Mouse (Mus musculus) kidney, adult 2 months (tissue): ENCODE results near the gene Mok. TPM values are rescaled to one million over a fixed set of nuclear protein-coding genes. Genes with fewer than 3 reads are reported as not detected.

Experiments used
- DNase-seq: peaks from one replicate; pipeline ENCODE4 v3.0.0; 2021
- H3K27ac ChIP-seq: fragments of 200-500 bp; 2 replicates; pipeline ENCODE4 v1.5.1; 2012; ENCODE audit warnings: low read depth, low read length, control low read depth, inconsistent platforms; ENCODE audit not compliant: insufficient read depth
- H3K27me3 ChIP-seq: fragments of 200-500 bp; replicated peaks from 2 replicates; pipeline ENCODE4 v1.6.1; 2012; ENCODE audit warnings: mild to moderate bottlenecking, moderate library complexity, low read length, inconsistent platforms; ENCODE audit not compliant: control insufficient read depth, insufficient read depth
- H3K36me3 ChIP-seq: fragments of 200-500 bp; 2 replicates; pipeline ENCODE4 v1.6.1; 2012; ENCODE audit warnings: mild to moderate bottlenecking, moderate library complexity, low read length, inconsistent platforms; ENCODE audit not compliant: control insufficient read depth, insufficient read depth
- H3K4me1 ChIP-seq: fragments of 200-500 bp; 2 replicates; pipeline ENCODE4 v1.6.1; 2011; ENCODE audit warnings: low read length; ENCODE audit not compliant: control insufficient read depth, insufficient read depth
- H3K4me3 ChIP-seq: fragments of 200-500 bp; 2 replicates; pipeline ENCODE4 v1.5.1; 2011; ENCODE audit warnings: mild to moderate bottlenecking, low read depth, low read length, control low read depth; ENCODE audit not compliant: insufficient read depth
- CTCF ChIP-seq: fragments of 200-500 bp; conservative IDR thresholded peaks from 2 replicates; pipeline ENCODE4 v1.5.1; 2011; ENCODE audit warnings: low read depth, mild to moderate bottlenecking, control low read depth, low read length, moderate library complexity, mixed read lengths; ENCODE audit not compliant: insufficient read depth, insufficient read length
- POLR2A ChIP-seq: fragments of 200-500 bp; IDR thresholded peaks from one replicate; pipeline ENCODE4 v1.6.1; 2011; ENCODE audit warnings: low read depth, low read length, control low read depth
- WGBS: fragments of 180-500 bp; shearing (Covaris S2); methylation state at CpG from one replicate; pipeline ENCODE4 v1.1.7; 2018; 5-methylcytosine and 5-hydroxymethylcytosine counted together
- polyA plus RNA-seq: library from polyadenylated mRNA; depleted of rRNA; stranded (reverse); fragments of >200 nt; gene quantifications from 2 replicates; pipeline ENCODE4 v1.2.3, GENCODE M21; 2012

Mok gene
- polyA plus RNA-seq, 1 experiment: 9.8 TPM

GRCm38 (mm10) chr12:110779296-110779695 lies 61.4 kb downstream of the Mok start:
- no peak for DNase-seq
- WGBS: 65% methylated on average over 7 of the region's 7 CpGs
- TF ChIP-seq POLR2A: no peak
- TF ChIP-seq CTCF: no peak
- no peak overlapping the region for H3K27ac ChIP-seq
- no peak overlapping the region for H3K4me3 ChIP-seq
- H3K27me3 ChIP-seq: no peaks in the 10 kb centered on the region
- no peaks in the 10 kb centered on the region for H3K36me3 ChIP-seq
- H3K4me1 ChIP-seq: peaks cover 9% of the 10 kb centered on the region; the same call in 1 of the 2 replicates

GRCm38 (mm10) chr12:110777853-110778252 lies 62.9 kb downstream of the Mok start:
- DNase-seq: no peak
- no peak overlapping the region for H3K4me3 ChIP-seq
- no peak for TF ChIP-seq POLR2A
- TF ChIP-seq CTCF: no peak
- WGBS: 71% methylated on average over 5 of the region's 5 CpGs
- H3K27me3 ChIP-seq: no peaks in the 10 kb centered on the region
- peaks cover 7% of the 10 kb centered on the region; the same call in 1 of the 2 replicates for H3K4me1 ChIP-seq
- no peaks in the 10 kb centered on the region for H3K36me3 ChIP-seq
- H3K27ac ChIP-seq: no peak overlapping the region

GRCm38 (mm10) chr12:110775628-110776426 lies 64.9 kb downstream of the Mok start:
- Histone ChIP-seq H3K4me3 (no peak overlapping the region), H3K36me3 (no peaks in the 10 kb centered on the region), H3K27me3 (no peaks in the 10 kb centered on the region), H3K27ac (no peak overlapping the region), H3K4me1 (peaks cover 9% of the 10 kb centered on the region)
- DNase-seq: peak; percentile 39
- TF ChIP-seq POLR2A (no peak), CTCF (no peak)
- WGBS: 34% methylated on average over 5 of the region's 5 CpGs

GRCm38 (mm10) chr12:110771961-110772360 lies 68.8 kb downstream of the Mok start:
- no peaks in the 10 kb centered on the region for H3K27me3 ChIP-seq
- no peaks in the 10 kb centered on the region for H3K36me3 ChIP-seq
- no peak overlapping the region for H3K4me3 ChIP-seq
- TF ChIP-seq POLR2A (no peak), CTCF (no peak)
- DNase-seq: no peak
- 87% methylated on average over 6 of the region's 6 CpGs for WGBS
- peaks cover 20% of the 10 kb centered on the region for H3K4me1 ChIP-seq
- H3K27ac ChIP-seq: no peak overlapping the region

- no peak for TF ChIP-seq CTCF
- no peak for TF ChIP-seq POLR2A
- Histone ChIP-seq H3K27me3 (no peaks in the 10 kb centered on the region), H3K4me1 (peaks cover 14% of the 10 kb centered on the region), H3K27ac (no peak overlapping the region), H3K4me3 (no peak overlapping the region), H3K36me3 (no peaks in the 10 kb centered on the region)
- 88% methylated on average over 10 of the region's 10 CpGs for WGBS
- DNase-seq: no peak
These were observed 70.1 kb downstream of the Mok start for GRCm38 (mm10) chr12:110770479-110771247.

GRCm38 (mm10) chr12:110769660-110770297 lies 71.0 kb downstream of the Mok start:
- peaks cover 13% of the 10 kb centered on the region for H3K4me1 ChIP-seq
- no peak overlapping the region for H3K27ac ChIP-seq
- no peaks in the 10 kb centered on the region for H3K27me3 ChIP-seq
- TF ChIP-seq POLR2A (no peak), CTCF (no peak)
- H3K4me3 ChIP-seq: no peak overlapping the region
- WGBS: 37% methylated on average over 6 of the region's 6 CpGs
- no peak for DNase-seq
- no peaks in the 10 kb centered on the region for H3K36me3 ChIP-seq

GRCm38 (mm10) chr12:110768562-110768961 lies 72.2 kb downstream of the Mok start:
- H3K27ac ChIP-seq: no peak overlapping the region
- no peaks in the 10 kb centered on the region for H3K27me3 ChIP-seq
- TF ChIP-seq CTCF: no peak
- TF ChIP-seq POLR2A: no peak
- H3K4me3 ChIP-seq: no peak overlapping the region
- peaks cover 13% of the 10 kb centered on the region for H3K4me1 ChIP-seq
- no peak for DNase-seq
- H3K36me3 ChIP-seq: no peaks in the 10 kb centered on the region
